Mouse (Mus musculus) midbrain, embryonic 11.5 days (tissue): ENCODE data around the gene Tbc1d9. TPM values are rescaled to one million over a fixed set of nuclear protein-coding genes. Genes with fewer than 3 reads are reported as not detected.
A peak's percentile ranks its signal among the peaks of the same experiment; 100 is the strongest.

Source experiments
- ATAC-seq: fragments of 200-750 bp; cut with Nextera tagmentation; 2 replicates; pipeline ENCODE4 v1.8.0; 2017; ENCODE audit warnings: moderate TSS enrichment, moderate library complexity; ENCODE audit not compliant: low FRiP score
- DNase-seq: peaks from one replicate; pipeline ENCODE4 v3.0.0; 2015; ENCODE audit warnings: low spot score; ENCODE audit errors: missing footprints
- H3K27ac ChIP-seq: fragments of 300-500 bp; sonication (generic); 2 replicates; pipeline ENCODE4 v1.5.1; 2014; ENCODE audit warnings: low read depth, low read length
- H3K27me3 ChIP-seq: fragments of 300-500 bp; sonication (generic); 2 replicates; pipeline ENCODE4 v1.6.1; 2014; ENCODE audit warnings: mild to moderate bottlenecking, low read length, moderate library complexity, mixed read lengths; ENCODE audit not compliant: control insufficient read depth, insufficient read depth
- H3K36me3 ChIP-seq: fragments of 300-500 bp; sonication (generic); 2 replicates; pipeline ENCODE4 v1.6.1; 2014; ENCODE audit warnings: mild to moderate bottlenecking, low read length, moderate library complexity, mixed read lengths; ENCODE audit not compliant: control insufficient read depth, insufficient read depth
- H3K4me1 ChIP-seq: fragments of 300-500 bp; sonication (generic); 2 replicates; pipeline ENCODE4 v1.6.1; 2014; ENCODE audit warnings: low read length; ENCODE audit not compliant: control insufficient read depth, insufficient read depth
- H3K4me2 ChIP-seq: fragments of 300-500 bp; sonication (generic); 2 replicates; pipeline ENCODE4 v1.6.1; 2014; ENCODE audit warnings: mild to moderate bottlenecking, moderate library complexity
- H3K4me3 ChIP-seq: fragments of 300-500 bp; sonication (generic); 2 replicates; pipeline ENCODE4 v1.5.1; 2014; ENCODE audit warnings: low read depth, low read length
- H3K9ac ChIP-seq: fragments of 300-500 bp; sonication (generic); 2 replicates; pipeline ENCODE4 v1.6.1; 2014; ENCODE audit warnings: low read length
- H3K9me3 ChIP-seq: fragments of 300-500 bp; sonication (generic); 2 replicates; pipeline ENCODE4 v1.6.1; 2016; ENCODE audit warnings: low read length; ENCODE audit not compliant: control insufficient read depth
- WGBS: fragments of 180-500 bp; shearing (Covaris S2); extraction: QIAGEN DNeasy Blood & Tissue Kit; methylation state at CpG from one replicate; pipeline ENCODE4 v1.1.7; 2014; 5-methylcytosine and 5-hydroxymethylcytosine counted together
- polyA plus RNA-seq: library from polyadenylated mRNA; unstranded; fragments of >200 nt; fragmentation: Nextera tagmentation; extraction: Ambion mirVana; gene quantifications from 2 replicates; pipeline ENCODE4 v1.2.1, GENCODE M21; 2014

Tbc1d9 gene
- polyA plus RNA-seq, 1 experiment from 2014 or later = 11.3 TPM

GRCm38 (mm10) chr8:83152470-83152869, 12.7 kb upstream of the Tbc1d9 start:
- H3K4me3 ChIP-seq = no peak overlapping the region
- H3K27ac ChIP-seq = no peak overlapping the region
- H3K4me2 ChIP-seq = no peak overlapping the region
- H3K27me3 ChIP-seq = no peaks in the 10 kb centered on the region
- ATAC-seq (no peak), DNase-seq (peak; percentile 57)
- no peaks in the 10 kb centered on the region for H3K9me3 ChIP-seq
- no peaks in the 10 kb centered on the region for H3K36me3 ChIP-seq
- 84% methylated on average over 4 of the region's 4 CpGs for WGBS
- H3K9ac ChIP-seq = no peak overlapping the region
- H3K4me1 ChIP-seq = no peaks in the 10 kb centered on the region

- no peak for ATAC-seq
- 50% methylated on average over 4 of the region's 4 CpGs for WGBS
These were observed 10.0 kb upstream of the Tbc1d9 start for GRCm38 (mm10) chr8:83155110-83155509.

GRCm38 (mm10) chr8:83158971-83159370, 6.2 kb upstream of the Tbc1d9 start:
- no peak overlapping the region for H3K9ac ChIP-seq
- H3K27me3 ChIP-seq = no peaks in the 10 kb centered on the region
- H3K36me3 ChIP-seq = no peaks in the 10 kb centered on the region
- H3K27ac ChIP-seq = no peak overlapping the region
- no peaks in the 10 kb centered on the region for H3K4me1 ChIP-seq
- H3K4me2 ChIP-seq = no peak overlapping the region
- H3K4me3 ChIP-seq = no peak overlapping the region
- WGBS = 73% methylated on average over 3 of the region's 3 CpGs
- no peaks in the 10 kb centered on the region for H3K9me3 ChIP-seq
- ATAC-seq = no peak
- DNase-seq = no peak

More at GRCm38 (mm10) chr8:83155110-83155509, 10.0 kb upstream of the Tbc1d9 start:
- no peak overlapping the region for H3K4me3 ChIP-seq
- no peak overlapping the region for H3K9ac ChIP-seq
- H3K27ac ChIP-seq = no peak overlapping the region
- no peak for DNase-seq
- H3K4me2 ChIP-seq = no peak overlapping the region
- H3K4me1 ChIP-seq = no peaks in the 10 kb centered on the region
- H3K9me3 ChIP-seq = no peaks in the 10 kb centered on the region
- no peaks in the 10 kb centered on the region for H3K36me3 ChIP-seq
- H3K27me3 ChIP-seq = no peaks in the 10 kb centered on the region

- Histone ChIP-seq H3K9me3 (no peaks in the 10 kb centered on the region), H3K4me1 (no peaks in the 10 kb centered on the region), H3K9ac (no peak overlapping the region), H3K4me2 (no peak overlapping the region), H3K36me3 (no peaks in the 10 kb centered on the region), H3K27ac (no peak overlapping the region), H3K4me3 (no peak overlapping the region), H3K27me3 (no peaks in the 10 kb centered on the region)
- DNase-seq = peak; percentile 49
- ATAC-seq = no peak
- WGBS = 49% methylated on average over 1 of the region's 1 CpGs
These were observed 5.5 kb upstream of the Tbc1d9 start for GRCm38 (mm10) chr8:83159615-83160014.

GRCm38 (mm10) chr8:83160613-83161012, 4.5 kb upstream of the Tbc1d9 start:
- ATAC-seq (no peak), DNase-seq (peak; percentile 44)
- no peak overlapping the region for H3K9ac ChIP-seq
- no peaks in the 10 kb centered on the region for H3K27me3 ChIP-seq
- 71% methylated on average over 2 of the region's 2 CpGs for WGBS
- no peaks in the 10 kb centered on the region for H3K9me3 ChIP-seq
- no peak overlapping the region for H3K27ac ChIP-seq
- peaks cover 3% of the 10 kb centered on the region; the same call in 1 of the 2 replicates for H3K4me1 ChIP-seq
- no peak overlapping the region for H3K4me3 ChIP-seq
- H3K36me3 ChIP-seq = no peaks in the 10 kb centered on the region
- H3K4me2 ChIP-seq = no peak overlapping the region

GRCm38 (mm10) chr8:83165931-83166867, 1.0 kb downstream of the Tbc1d9 start, which contains the start of gene Gm10645:
Gene Gm10645, minus strand, starts transcription at chr8:83166170.
- DNase-seq = peak; percentile 96
- Histone ChIP-seq H3K27ac (peak within 1 kb of the TSS; percentile 88), H3K4me2 (peak within 1 kb of the TSS; percentile 49), H3K9ac (peak within 1 kb of the TSS; percentile 98), H3K36me3 (no peaks in the 10 kb centered on the region), H3K4me3 (peak within 1 kb of the TSS; percentile 86), H3K27me3 (no peaks in the 10 kb centered on the region), H3K4me1 (peaks cover 12% of the 10 kb centered on the region; the same call in 1 of the 2 replicates), H3K9me3 (no peaks in the 10 kb centered on the region)
- peak; percentile 77 for ATAC-seq
- 2% methylated on average over 49 of the region's 54 CpGs for WGBS

- DNase-seq (no peak), ATAC-seq (no peak)
- Histone ChIP-seq H3K27me3 (no peaks in the 10 kb centered on the region), H3K4me1 (peaks cover 12% of the 10 kb centered on the region; the same call in 1 of the 2 replicates), H3K4me3 (peak overlapping the region; percentile 86; the same call in 1 of the 2 replicates), H3K9ac (no peak overlapping the region), H3K9me3 (no peaks in the 10 kb centered on the region), H3K4me2 (peak overlapping the region; percentile 49), H3K36me3 (no peaks in the 10 kb centered on the region), H3K27ac (no peak overlapping the region)
- 18% methylated on average over 3 of the region's 3 CpGs for WGBS
These were observed 2.8 kb downstream of the Tbc1d9 start for GRCm38 (mm10) chr8:83167932-83168331.

- ATAC-seq = no peak
- WGBS = 89% methylated on average over 3 of the region's 3 CpGs
- Histone ChIP-seq H3K9ac (no peak overlapping the region), H3K36me3 (no peaks in the 10 kb centered on the region), H3K27ac (no peak overlapping the region), H3K4me1 (peaks cover 12% of the 10 kb centered on the region; the same call in 1 of the 2 replicates), H3K4me3 (no peak overlapping the region), H3K4me2 (no peak overlapping the region), H3K27me3 (no peaks in the 10 kb centered on the region), H3K9me3 (no peaks in the 10 kb centered on the region)
- no peak for DNase-seq
These were observed 4.0 kb downstream of the Tbc1d9 start for GRCm38 (mm10) chr8:83169127-83169526.

GRCm38 (mm10) chr8:83169709-83170108, 4.6 kb downstream of the Tbc1d9 start:
- H3K9me3 ChIP-seq = no peaks in the 10 kb centered on the region
- no peak overlapping the region for H3K4me3 ChIP-seq
- no peaks in the 10 kb centered on the region for H3K27me3 ChIP-seq
- H3K9ac ChIP-seq = no peak overlapping the region
- ATAC-seq (no peak), DNase-seq (no peak)
- no peaks in the 10 kb centered on the region for H3K36me3 ChIP-seq
- H3K4me1 ChIP-seq = peaks cover 12% of the 10 kb centered on the region; the same call in 1 of the 2 replicates
- 94% methylated on average over 2 of the region's 2 CpGs for WGBS
- H3K27ac ChIP-seq = no peak overlapping the region
- H3K4me2 ChIP-seq = no peak overlapping the region
